Mouse (Mus musculus) thymus, adult 18-20 months (tissue): Measurements from ENCODE around the gene Ghrhr.

Source experiments
- DNase-seq, 2 experiments: peaks; one replicate each; pipeline ENCODE4 v3.0.0; 2022; ENCODE audit warnings: mixed read lengths in 2 of 2

Ghrhr gene

GRCm38 (mm10) chr6:55376076-55376475 lies at the start of gene Ghrhr:
Ghrhr (plus strand) TSS chr6:55376295.
- no peak for DNase-seq

DNA sequence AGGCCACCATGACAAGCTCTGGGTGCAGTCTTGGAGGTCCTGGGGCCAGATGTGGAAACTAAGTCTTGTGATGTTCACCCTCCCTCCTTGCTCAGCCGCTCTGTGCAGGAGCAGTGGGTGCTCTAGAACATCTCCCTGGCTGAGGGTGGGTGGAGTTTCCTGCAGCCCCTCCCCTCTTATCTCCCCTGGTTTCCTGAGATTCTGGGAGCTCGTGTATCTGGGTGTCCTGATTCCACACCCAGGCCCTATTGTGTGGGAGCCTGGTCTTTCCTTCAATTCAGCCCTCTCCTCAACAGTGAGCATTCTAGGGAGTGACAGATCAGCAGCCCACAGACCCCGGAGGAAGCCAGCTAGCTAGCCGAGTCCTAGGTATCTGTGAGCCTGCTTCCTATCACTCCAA lies 49.8 kb upstream of the Ghrhr start:
- no peak for DNase-seq

DNA sequence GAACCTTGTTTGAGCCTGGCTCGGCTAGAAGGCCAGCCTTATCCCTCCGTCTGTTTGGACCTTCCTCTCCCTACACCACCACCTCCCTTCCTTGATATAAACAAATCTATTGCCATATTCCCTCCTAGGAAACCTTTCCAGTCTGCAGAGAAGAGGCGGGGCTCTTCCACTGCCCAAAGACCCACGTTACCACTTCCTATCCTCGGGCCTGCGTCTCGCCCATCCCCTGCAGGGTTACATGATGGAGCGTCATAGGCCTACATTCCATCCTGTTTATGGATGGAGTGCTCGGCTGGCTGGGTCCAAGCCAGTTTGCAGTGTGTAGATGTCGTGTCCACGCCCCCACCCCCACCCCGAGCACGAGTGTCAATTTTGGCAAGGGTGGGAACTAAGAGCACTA lies 48.8 kb upstream of the Ghrhr start:
- DNase-seq, result no peak

- DNase-seq, result no peak
Observed at GRCm38 (mm10) chr6:55328179-55328578, 47.9 kb upstream of the Ghrhr start.

GRCm38 (mm10) chr6:55331315-55331714 lies 44.8 kb upstream of the Ghrhr start:
- no peak for DNase-seq

GRCm38 (mm10) chr6:55332100-55332772 lies 43.9 kb upstream of the Ghrhr start:
- DNase-seq, result no peak

GRCm38 (mm10) chr6:55332773-55333109 lies 43.4 kb upstream of the Ghrhr start:
- no peak for DNase-seq

DNA sequence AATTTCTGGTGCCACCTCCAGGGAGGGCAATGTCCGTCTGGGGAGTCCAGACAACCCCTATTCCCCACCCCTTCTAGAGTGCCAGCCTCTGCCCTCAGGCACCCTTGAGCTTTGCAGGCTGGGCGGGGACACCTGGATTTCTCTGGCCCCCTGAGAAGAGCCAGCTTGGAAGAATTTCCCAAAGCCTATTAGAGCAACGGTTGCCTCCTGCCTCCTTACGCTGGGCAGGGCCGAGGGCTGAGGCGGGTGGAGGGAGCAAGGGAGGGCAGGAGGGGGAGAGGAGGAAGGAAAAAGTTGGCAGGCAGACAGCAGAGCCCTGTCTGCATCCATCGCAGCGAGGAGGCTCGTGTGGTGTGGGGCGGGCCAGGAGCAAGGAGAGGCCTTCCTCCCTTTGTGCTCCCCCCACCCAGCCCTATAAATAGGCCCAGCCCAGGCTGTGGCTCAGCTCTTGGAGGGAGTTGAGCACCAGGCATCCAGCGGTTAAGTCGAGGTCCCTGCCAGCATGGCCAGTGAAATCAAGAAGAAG lies 40.0 kb upstream of the Ghrhr start, which contains the start of gene Aqp1:
Gene Aqp1 (plus strand): TSS at position 444 of the 526 bp plus-strand sequence.
- no peak for DNase-seq

DNA sequence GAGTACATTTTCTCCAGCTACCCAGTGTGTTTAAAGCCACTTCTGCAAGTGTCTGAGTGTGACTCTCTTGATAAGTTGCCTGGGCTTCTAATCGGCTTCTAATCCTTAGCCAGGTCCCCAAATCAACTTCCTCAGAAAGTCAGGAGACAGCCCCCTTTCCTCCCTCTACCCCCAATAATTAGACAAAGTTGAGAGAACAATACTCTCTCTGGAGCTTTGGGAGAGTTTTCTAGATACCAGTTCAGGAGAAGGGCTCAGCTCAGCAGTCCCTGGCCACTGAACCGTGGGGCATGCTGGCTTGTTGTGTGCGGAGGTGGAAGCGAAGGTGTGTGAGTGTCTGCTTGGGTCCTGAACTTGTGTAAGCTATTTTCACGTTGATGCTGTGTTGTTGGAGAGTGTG lies 38.9 kb upstream of the Ghrhr start:
- DNase-seq, result no peak

GRCm38 (mm10) chr6:55338077-55338476 lies 38.0 kb upstream of the Ghrhr start:
- no peak for DNase-seq

DNA sequence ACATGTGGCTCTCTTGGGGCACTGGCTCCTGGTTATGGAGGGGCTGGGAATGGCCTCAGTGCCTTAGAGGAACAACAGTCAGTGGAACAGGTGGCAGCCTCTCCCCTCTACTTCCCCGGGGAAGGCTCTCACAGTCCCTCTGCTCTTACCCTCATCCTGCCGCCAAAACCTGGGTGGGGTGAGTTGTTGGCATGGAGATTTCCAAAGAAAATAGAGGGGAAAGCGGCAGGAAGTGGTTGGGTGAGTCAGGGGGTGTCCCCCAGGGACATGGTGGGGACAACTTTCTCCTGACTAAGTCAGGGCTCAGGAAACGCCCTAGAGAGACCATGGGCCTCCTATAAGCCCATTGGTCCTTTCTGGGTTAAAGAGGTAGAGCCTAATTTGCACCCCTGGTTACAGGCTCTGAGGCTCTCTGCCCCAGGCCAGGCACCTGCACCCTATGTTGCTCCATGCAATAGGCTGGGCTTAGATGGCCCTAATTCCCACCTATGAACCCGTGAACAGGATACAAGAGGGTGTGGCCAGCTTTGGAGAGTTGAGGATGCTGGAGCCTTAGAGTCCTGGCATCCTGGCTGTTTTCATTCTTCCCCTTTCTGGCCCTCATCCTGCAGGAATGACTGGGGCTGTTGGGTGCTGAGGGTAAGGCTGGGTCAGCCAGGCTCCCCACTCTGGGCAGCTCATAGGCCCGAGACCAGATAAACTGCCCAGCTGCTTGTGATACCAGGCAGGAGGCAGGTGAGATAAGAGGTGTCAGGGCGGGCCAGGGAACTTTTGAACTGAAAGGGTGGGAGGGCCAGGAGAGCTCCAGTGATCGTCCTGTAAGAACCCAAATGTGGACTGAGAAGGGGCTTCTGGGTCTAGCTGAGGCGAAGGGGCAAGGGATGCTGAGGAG lies 36.9 kb upstream of the Ghrhr start:
- no peak for DNase-seq

DNA sequence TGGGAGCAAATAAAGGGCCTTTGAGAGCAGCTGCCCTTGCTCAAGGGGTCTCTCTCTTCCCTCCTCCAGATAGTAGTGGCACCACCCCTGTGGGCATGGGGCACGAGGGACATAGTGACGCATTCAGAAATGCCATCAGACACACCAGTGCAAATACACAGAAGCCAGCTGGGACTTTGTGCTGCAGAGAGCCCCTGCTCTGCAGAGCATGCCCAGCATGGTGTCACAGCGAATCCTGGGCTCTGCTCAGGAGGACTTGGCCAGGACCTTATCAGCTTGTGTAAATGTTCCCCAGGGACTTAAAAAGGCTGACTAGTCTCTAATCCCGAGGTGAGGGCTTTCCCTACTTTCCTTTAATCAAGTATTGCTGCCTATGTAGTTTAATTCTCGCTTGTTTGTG lies 34.4 kb upstream of the Ghrhr start:
- no peak for DNase-seq

GRCm38 (mm10) chr6:55342328-55342727 lies 33.8 kb upstream of the Ghrhr start:
- DNase-seq, result no peak

GRCm38 (mm10) chr6:55343446-55343845 lies 32.6 kb upstream of the Ghrhr start:
- no peak for DNase-seq

DNA sequence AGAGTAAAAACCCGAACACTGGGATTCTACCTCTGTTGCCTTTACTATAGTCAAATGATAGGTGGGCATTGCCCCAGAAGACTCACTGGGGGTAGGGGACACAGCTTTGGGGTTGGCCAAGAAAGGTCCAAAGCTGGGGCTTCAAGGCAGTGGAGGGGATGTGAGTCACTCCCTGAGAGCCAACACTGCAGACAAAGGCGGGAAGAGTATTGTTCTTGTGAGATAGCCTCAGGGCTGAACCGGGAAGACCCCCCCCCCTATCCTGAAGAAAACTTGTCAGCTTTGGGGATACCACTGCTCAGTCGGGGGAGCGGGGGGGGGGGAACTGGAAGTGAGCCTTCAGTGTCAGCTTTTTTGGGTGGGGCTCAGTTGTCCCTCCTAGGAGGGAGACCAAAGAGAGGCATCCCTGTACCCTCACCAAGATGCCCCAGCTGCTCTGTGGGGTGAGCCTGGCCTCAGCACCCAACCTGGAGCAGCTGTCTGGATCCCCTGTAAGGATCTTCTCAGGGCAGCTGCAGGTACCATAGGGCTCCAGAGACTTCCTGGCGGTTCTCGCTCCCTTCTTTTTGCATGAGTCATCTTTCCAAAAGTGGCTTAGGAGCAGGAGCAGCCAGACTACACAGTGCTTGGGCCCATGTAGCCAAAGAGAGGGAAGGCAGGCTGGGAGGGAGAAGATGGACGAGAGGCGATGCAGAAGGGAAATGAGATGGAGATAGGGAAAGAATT lies 31.6 kb upstream of the Ghrhr start:
- no peak for DNase-seq

DNA sequence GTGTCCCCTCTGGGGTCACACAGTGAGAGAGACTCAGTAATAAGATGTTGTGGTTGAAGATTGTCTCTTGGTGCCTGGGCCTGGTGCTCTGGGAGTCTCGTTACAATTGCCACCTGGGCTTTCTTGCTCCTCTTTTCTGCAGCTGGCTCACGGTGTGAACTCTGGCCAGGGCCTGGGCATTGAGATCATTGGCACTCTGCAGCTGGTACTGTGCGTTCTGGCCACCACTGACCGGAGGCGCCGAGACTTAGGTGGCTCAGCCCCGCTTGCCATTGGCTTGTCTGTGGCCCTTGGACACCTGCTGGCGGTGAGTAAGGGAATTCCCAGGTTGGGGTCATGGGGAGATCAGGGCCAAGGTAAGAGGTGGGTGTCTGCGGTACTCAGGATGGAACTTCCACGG lies 30.8 kb upstream of the Ghrhr start:
- no peak for DNase-seq

- DNase-seq, result no peak
Observed at GRCm38 (mm10) chr6:55346491-55346890, 29.6 kb upstream of the Ghrhr start.

GRCm38 (mm10) chr6:55347711-55348571 lies 28.2 kb upstream of the Ghrhr start:
- DNase-seq, result no peak

GRCm38 (mm10) chr6:55349231-55349630 lies 26.9 kb upstream of the Ghrhr start:
- DNase-seq, result peak in 1 of 2 experiments; percentile 0

GRCm38 (mm10) chr6:55350383-55350952 lies 25.6 kb upstream of the Ghrhr start:
- DNase-seq, result peak in 1 of 2 experiments; percentile 0

GRCm38 (mm10) chr6:55351712-55352111 lies 24.4 kb upstream of the Ghrhr start:
- no peak for DNase-seq
